Mouse (Mus musculus): ENCODE measurements at regions not wholly inside any gene's neighbourhood (a gene's known extent, or its start where the extent isn't known, plus 50 kb on each side); places are given as distances from the start of the nearest gene placed in this dataset.

GRCm38 (mm10) chr1:176683146-176683545 lies 130.7 kb downstream of the Cep170 start:
- TF ChIP-seq CTCF (IDR thresholded peaks at IDR 0.05; ENCODE audit: control insufficient read depth, insufficient read depth, insufficient read length): no peak
- TF ChIP-seq MAX (IDR thresholded peaks at IDR 0.05): no peak
- TF ChIP-seq MYOG (IDR thresholded peaks at IDR 0.05; ENCODE audit: control insufficient read depth, extremely low read depth, insufficient read length): no peak
- no peak for TF ChIP-seq USF1 (IDR thresholded peaks at IDR 0.05; ENCODE audit: low read depth)
- TF ChIP-seq CEBPB (IDR thresholded peaks at IDR 0.05; ENCODE audit: low read depth): no peak

All from C2C12 (cell line).